Mouse (Mus musculus): ENCODE results near the gene Utp15. TPM values are rescaled to one million over a fixed set of nuclear protein-coding genes. Genes with fewer than 3 reads are reported as not detected.

Gene Utp15
- polyA plus RNA-seq (2015; fragmentation: Nextera tagmentation; extraction: Ambion mirVana), result 19.9 and 21.5 TPM in 2 replicates

DNA sequence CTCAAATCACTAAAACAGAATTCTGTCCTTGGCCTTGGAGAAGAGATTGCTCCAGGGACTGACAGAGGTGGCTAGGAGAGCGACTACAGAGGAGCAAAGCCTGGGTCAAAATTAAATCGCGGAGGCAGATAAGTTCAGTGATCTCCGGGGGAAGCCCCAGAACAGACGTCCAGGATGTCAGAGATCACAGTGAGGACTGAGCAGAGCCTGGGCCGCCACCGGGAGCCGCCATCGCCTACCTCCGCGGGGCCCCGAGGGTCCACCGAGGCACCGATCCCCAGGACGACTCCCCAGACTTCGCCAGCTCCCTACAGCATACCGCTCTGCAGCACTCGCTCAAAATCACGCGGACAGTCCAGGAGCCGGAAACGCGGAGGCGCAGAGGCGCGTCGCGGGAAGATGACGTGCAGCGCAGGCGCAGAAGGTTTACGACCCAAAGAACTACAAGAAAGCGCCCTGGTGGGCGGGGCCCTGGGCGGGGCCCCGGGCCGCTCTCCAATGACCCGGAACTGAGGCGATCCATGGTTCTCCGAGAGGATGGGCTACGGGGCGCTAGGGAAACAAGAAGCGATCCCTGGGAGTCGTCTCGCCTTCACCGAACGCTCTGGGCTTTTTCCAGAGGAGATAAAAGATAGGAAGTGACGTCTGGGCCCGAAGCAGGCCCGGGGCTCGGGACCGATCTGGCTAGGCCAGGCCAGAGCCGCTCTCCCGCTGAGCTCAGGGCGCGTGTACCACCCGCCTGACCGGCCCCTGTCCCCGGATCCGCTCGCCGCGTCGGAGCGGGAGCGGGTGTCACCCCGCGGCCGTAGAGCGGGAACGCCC lies at the start of gene Utp15, which contains the start of gene Ankra2:
TSS of gene Utp15 (minus strand) at position 406 of the 822 bp plus-strand sequence.
TSS of gene Ankra2 (plus strand) at position 439 of the 822 bp plus-strand sequence.
- peak within 1 kb of the TSS; percentile 68 for H3K4me3 ChIP-seq (replicated peaks; ENCODE audit: low read depth, low read length)
- H3K4me1 ChIP-seq (replicated peaks; ENCODE audit: insufficient read depth, low read length), result peaks cover 3% of the 10 kb centered on the region; the same call in 1 of the 2 replicates
- peak within 1 kb of the TSS; percentile 81 for H3K4me2 ChIP-seq (ENCODE audit: low read length)
- peak within 1 kb of the TSS; percentile 78 for H3K27ac ChIP-seq
- H3K27me3 ChIP-seq (ENCODE audit: insufficient read depth, low read length), result no peaks in the 10 kb centered on the region
- no peaks in the 10 kb centered on the region for H3K9me3 ChIP-seq (replicated peaks; ENCODE audit: low read length)
- ATAC-seq (replicated peaks; ENCODE audit: low FRiP score, low read depth) (peak; percentile 99), DNase-seq (ENCODE audit: low spot score) (peak; percentile 98)
- TF ChIP-seq CTCF (IDR thresholded peaks at IDR 0.05; ENCODE audit: low read depth), result no peak
- H3K36me3 ChIP-seq (ENCODE audit: insufficient read depth, low read length), result peaks cover 4% of the 10 kb centered on the region
- under 1% methylated on average over 71 of the region's 71 CpGs for WGBS
- H3K9ac ChIP-seq (ENCODE audit: low read depth, low read length), result peak within 1 kb of the TSS; percentile 84

DNA sequence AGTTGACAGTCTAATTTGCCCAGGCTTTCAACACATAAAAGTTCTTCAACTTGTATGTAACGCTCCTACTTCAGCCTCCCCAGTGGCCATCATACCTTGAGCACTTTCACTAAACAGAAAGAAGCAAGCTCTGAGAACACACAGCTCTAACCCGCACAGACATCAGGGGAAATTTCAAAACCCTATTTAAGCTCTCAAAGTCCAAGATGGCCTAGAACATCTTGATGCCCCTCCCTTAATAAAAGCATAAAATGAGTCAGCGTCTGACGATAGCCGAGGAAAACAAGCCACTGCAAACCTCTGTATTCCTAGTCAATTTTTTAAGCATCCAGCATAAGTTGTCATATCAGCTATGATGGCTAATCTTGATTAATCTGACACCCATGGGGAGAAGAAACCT lies 48.8 kb upstream of the Utp15 start:
- TF ChIP-seq CTCF (IDR thresholded peaks at IDR 0.05; ENCODE audit: low read depth), result no peak
- no peak overlapping the region for H3K27ac ChIP-seq
- 91% methylated on average over 5 of the region's 5 CpGs for WGBS
- DNase-seq (ENCODE audit: low spot score) (no peak), ATAC-seq (replicated peaks; ENCODE audit: low FRiP score, low read depth) (no peak)
- H3K27me3 ChIP-seq (ENCODE audit: insufficient read depth, low read length), result no peaks in the 10 kb centered on the region
- H3K4me1 ChIP-seq (replicated peaks; ENCODE audit: insufficient read depth, low read length), result peaks cover 7% of the 10 kb centered on the region; the same call in 1 of the 2 replicates
- peaks cover 44% of the 10 kb centered on the region for H3K36me3 ChIP-seq (ENCODE audit: insufficient read depth, low read length)
- H3K4me2 ChIP-seq (ENCODE audit: low read length), result no peak overlapping the region
- H3K9ac ChIP-seq (ENCODE audit: low read depth, low read length), result no peak overlapping the region
- H3K4me3 ChIP-seq (replicated peaks; ENCODE audit: low read depth, low read length), result no peak overlapping the region
- H3K9me3 ChIP-seq (replicated peaks; ENCODE audit: low read length), result no peaks in the 10 kb centered on the region

- peaks cover 44% of the 10 kb centered on the region for H3K36me3 ChIP-seq (ENCODE audit: insufficient read depth, low read length)
Observed at GRCm38 (mm10) chr13:98308724-98309123, 45.9 kb upstream of the Utp15 start.

DNA sequence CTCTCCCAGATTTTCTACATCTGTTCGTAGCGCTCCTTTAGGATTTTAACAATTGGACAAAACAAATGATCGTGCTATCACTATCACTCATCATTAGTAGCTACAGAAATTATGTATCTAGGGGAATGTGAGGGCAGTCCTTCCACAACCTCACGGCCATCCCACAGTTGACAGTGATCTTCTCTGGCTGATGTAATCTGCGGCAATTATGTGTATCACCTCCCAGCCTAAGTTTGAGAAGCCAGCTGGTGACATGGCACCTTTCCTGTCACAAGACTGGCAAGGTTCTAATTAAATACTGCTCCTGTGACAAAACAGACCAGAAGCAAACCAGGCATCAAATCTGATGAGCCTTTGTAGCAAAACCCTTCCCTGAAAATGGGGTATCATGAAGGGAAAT lies 45.2 kb upstream of the Utp15 start:
- Histone ChIP-seq H3K27me3 (ENCODE audit: insufficient read depth, low read length) (no peaks in the 10 kb centered on the region), H3K4me1 (replicated peaks; ENCODE audit: insufficient read depth, low read length) (no peaks in the 10 kb centered on the region), H3K9ac (ENCODE audit: low read depth, low read length) (no peak overlapping the region), H3K4me3 (replicated peaks; ENCODE audit: low read depth, low read length) (no peak overlapping the region), H3K27ac (no peak overlapping the region), H3K9me3 (replicated peaks; ENCODE audit: low read length) (no peaks in the 10 kb centered on the region), H3K36me3 (ENCODE audit: insufficient read depth, low read length) (peaks cover 41% of the 10 kb centered on the region), H3K4me2 (ENCODE audit: low read length) (no peak overlapping the region)
- TF ChIP-seq CTCF (IDR thresholded peaks at IDR 0.05; ENCODE audit: low read depth), result no peak
- DNase-seq (ENCODE audit: low spot score) (no peak), ATAC-seq (replicated peaks; ENCODE audit: low FRiP score, low read depth) (no peak)
- 80% methylated on average over 5 of the region's 5 CpGs for WGBS

More at GRCm38 (mm10) chr13:98308724-98309123, 45.9 kb upstream of the Utp15 start:
- Histone ChIP-seq H3K27me3 (ENCODE audit: insufficient read depth, low read length) (no peaks in the 10 kb centered on the region), H3K4me2 (ENCODE audit: low read length) (no peak overlapping the region), H3K4me3 (replicated peaks; ENCODE audit: low read depth, low read length) (no peak overlapping the region), H3K9me3 (replicated peaks; ENCODE audit: low read length) (no peaks in the 10 kb centered on the region), H3K4me1 (replicated peaks; ENCODE audit: insufficient read depth, low read length) (no peaks in the 10 kb centered on the region), H3K9ac (ENCODE audit: low read depth, low read length) (no peak overlapping the region), H3K27ac (no peak overlapping the region)
- 77% methylated on average over 4 of the region's 4 CpGs for WGBS
- TF ChIP-seq CTCF (IDR thresholded peaks at IDR 0.05; ENCODE audit: low read depth), result no peak
- ATAC-seq (replicated peaks; ENCODE audit: low FRiP score, low read depth), result no peak
- no peak for DNase-seq (ENCODE audit: low spot score)

DNA sequence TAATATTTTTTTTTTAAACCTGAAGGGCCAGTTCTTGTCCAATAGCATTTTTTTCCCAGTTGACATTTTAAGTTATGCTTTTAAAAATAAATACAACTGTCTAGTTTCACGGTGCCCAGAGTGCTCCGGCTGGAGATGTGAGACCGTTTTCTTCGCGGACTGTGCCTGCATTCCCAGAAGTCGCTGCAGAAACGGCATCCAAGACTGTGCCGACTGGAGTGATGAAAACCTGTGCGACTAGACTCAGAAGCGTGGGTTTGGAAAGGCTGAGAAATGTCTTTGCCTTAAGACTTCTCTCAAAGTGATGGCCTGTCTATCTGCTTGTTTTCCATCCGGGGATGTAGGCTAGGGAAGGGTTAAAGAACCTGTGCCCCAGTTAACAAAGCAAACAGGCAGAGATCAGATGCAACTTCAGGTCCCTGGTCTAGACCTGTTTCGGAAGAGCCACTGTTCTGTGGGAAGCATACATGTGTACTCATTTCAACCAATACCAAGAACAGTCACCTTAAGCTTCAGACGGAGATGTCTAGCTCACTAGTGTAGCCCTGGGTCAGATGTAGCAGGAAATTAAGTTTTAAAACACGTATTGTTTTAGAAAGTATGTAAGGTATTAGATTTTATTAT lies 44.1 kb upstream of the Utp15 start:
- no peaks in the 10 kb centered on the region for H3K27me3 ChIP-seq (ENCODE audit: insufficient read depth, low read length)
- H3K36me3 ChIP-seq (ENCODE audit: insufficient read depth, low read length), result peaks cover 32% of the 10 kb centered on the region
- WGBS, result 34% methylated on average over 14 of the region's 14 CpGs
- no peak for TF ChIP-seq CTCF (IDR thresholded peaks at IDR 0.05; ENCODE audit: low read depth)
- ATAC-seq (replicated peaks; ENCODE audit: low FRiP score, low read depth), result no peak
- H3K27ac ChIP-seq, result no peak overlapping the region
- H3K4me2 ChIP-seq (ENCODE audit: low read length), result no peak overlapping the region
- DNase-seq (ENCODE audit: low spot score), result no peak
- H3K4me1 ChIP-seq (replicated peaks; ENCODE audit: insufficient read depth, low read length), result no peaks in the 10 kb centered on the region
- H3K9me3 ChIP-seq (replicated peaks; ENCODE audit: low read length), result no peaks in the 10 kb centered on the region
- no peak overlapping the region for H3K4me3 ChIP-seq (replicated peaks; ENCODE audit: low read depth, low read length)
- no peak overlapping the region for H3K9ac ChIP-seq (ENCODE audit: low read depth, low read length)

DNA sequence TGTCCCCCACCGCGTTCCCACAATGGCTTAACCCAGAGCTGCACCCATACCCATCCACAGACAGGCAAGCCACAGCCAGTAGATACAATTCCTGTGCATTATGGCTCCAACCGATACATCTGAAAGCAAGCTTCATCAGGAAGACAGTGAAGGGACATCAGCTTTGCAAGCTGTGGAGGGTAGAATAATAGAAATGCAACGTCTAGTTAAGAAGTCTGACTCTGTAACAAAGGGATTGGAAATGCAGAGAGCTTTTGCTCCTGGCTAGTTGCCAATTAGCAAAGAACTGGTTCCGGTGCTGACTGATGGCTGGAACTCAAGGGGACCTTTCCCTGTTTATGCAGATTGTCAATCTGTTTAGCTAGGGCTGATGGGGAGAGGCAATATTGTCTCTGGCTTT lies 43.6 kb upstream of the Utp15 start:
- ATAC-seq (replicated peaks; ENCODE audit: low FRiP score, low read depth), result no peak
- Histone ChIP-seq H3K9me3 (replicated peaks; ENCODE audit: low read length) (no peaks in the 10 kb centered on the region), H3K9ac (ENCODE audit: low read depth, low read length) (no peak overlapping the region), H3K36me3 (ENCODE audit: insufficient read depth, low read length) (peaks cover 27% of the 10 kb centered on the region), H3K4me3 (replicated peaks; ENCODE audit: low read depth, low read length) (no peak overlapping the region), H3K27me3 (ENCODE audit: insufficient read depth, low read length) (no peaks in the 10 kb centered on the region), H3K4me2 (ENCODE audit: low read length) (no peak overlapping the region), H3K27ac (no peak overlapping the region), H3K4me1 (replicated peaks; ENCODE audit: insufficient read depth, low read length) (no peaks in the 10 kb centered on the region)
- peak; percentile 37 for DNase-seq (ENCODE audit: low spot score)
- no peak for TF ChIP-seq CTCF (IDR thresholded peaks at IDR 0.05; ENCODE audit: low read depth)
- 40% methylated on average over 5 of the region's 5 CpGs for WGBS

Data from kidney, postnatal 0 days (tissue).